Mouse (Mus musculus): ENCODE measurements around the gene Apc2.

Gene Apc2

GRCm38 (mm10) chr10:80262776-80263365, 32.9 kb upstream of the Apc2 start:
- DNase-seq (ENCODE audit: low read depth, low spot score): no peak

- peak; percentile 99 for DNase-seq (ENCODE audit: low read depth, low spot score)
These were observed 31.2 kb upstream of the Apc2 start for GRCm38 (mm10) chr10:80264341-80265148.

DNA sequence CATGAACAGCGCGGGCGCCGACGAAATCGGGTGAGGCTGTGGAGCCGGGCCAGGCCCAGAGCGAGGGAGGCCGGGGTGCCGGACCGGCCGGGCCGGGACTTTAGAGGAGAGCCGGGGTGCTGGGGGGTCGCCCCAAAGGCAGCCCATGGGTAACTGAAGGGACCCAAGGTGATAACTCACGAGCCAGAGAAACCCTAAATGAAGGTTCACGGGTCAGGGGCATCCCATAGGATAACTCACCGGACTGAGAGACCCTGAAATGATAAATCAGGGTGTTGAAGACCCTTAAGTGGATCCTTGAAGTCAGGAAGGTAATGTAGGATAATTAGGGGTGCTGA, 30.7 kb upstream of the Apc2 start:
- no peak for DNase-seq (ENCODE audit: low read depth, low spot score)

DNA sequence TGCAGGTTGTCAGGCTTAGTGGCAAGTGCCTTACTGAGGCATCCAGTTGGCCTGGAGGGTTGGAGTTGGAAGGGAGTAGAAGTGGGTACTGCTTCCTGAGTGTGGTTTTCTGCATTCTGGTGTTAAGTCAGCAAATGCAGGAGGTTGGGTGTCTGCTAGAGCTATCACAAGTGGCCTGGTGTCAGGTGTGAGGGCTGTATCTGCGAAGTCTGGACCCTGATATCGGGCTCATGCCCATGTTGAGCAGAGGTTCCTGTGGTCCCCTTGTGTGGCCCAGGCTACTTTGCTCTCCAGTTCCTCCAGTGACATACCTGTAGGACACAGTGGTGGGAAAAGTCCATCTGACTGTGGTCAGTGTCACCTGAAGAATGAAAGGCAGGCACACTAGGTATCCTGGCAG, 25.7 kb upstream of the Apc2 start:
- no peak for DNase-seq (ENCODE audit: low read depth, low spot score)

DNA sequence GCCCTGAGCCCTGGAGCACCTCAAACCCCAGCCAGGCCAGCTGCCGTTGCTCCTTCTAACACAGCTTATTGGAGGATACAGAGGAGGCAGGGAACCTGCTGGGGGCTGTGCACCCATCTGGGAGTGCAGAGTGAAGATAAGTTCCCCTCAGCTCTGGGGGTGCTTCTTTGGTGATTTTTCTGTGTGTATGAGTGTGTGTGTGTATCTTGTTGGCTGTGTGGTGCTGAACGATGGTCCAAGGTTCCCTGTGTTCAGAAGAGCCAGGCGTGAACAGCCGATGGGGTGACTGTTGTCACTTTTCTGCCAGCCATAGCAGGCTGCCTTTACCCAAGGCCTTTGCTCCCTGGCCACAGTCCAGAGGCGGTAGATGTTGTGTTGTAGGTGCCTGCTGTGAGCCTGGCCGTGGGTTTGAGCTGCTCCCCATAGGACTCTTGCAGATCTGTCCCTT, 25.0 kb upstream of the Apc2 start:
- DNase-seq (ENCODE audit: low read depth, low spot score): no peak

DNA sequence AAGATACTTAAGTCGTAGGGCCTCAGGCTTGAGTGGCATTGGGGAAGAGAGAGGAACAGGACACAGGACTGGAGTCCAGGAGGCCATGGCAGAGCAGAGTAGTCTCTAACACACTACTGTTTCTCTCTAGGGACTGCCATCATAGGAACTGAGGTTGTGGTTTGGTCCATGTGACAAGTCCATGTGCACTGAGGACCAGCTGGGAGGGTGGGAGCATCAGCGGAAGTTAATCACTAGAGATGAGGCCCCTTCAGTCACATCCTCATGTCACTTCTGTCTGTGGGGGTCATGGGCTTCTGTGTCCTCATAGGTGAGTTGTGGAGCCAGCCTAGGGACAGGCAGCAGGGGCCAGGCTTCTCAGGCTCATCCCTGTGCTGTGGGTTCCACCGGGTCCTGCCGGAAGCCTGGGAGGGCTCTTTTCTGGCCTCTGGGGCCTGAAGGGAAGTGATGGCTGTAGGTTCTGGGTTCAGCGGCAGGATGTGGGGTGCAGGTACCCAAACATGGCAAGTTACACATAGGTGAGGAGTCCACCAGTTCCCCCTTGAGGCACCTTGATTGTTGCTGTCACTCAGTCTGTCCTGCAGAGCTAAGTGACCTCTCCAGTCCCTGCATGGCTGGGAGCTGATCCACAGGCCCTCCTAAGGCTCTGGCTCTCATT, 24.5 kb upstream of the Apc2 start:
- DNase-seq (ENCODE audit: low read depth, low spot score): peak; percentile 34

DNA sequence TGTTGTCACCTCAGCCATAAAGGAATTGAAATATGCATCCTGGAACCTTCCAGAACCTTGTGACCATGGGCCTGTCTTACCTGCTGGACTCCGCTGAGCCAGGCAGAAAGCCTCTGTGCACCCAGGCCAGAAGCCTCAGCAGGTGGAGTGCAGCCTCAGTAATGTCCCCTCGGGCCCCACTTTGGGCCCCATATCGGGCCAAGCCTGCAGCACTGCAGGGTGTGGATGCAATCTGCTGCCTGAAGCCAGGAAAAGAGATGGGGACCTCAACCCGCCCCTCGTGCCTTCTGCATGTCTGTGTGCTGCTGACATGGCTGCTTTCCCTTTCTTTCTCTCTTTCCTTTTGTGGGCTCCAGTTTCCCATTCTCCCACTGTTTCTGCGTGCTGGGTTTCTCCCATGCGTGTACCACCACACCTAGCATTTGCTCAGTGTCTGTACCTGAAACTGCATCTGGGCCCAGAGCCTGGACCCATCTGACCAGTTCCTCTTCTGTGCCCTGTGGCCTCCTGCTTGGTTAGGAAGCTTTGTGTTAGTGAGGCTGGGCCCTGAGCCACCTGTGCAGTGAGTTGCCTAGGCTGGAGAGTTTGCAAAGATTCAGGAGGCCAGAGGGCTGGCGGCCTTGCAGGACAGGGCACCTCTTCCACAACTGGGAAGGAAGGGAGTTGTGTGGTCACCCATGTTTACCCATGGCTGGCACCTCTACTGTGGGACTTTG, 23.7 kb upstream of the Apc2 start:
- DNase-seq (ENCODE audit: low read depth, low spot score): no peak

DNA sequence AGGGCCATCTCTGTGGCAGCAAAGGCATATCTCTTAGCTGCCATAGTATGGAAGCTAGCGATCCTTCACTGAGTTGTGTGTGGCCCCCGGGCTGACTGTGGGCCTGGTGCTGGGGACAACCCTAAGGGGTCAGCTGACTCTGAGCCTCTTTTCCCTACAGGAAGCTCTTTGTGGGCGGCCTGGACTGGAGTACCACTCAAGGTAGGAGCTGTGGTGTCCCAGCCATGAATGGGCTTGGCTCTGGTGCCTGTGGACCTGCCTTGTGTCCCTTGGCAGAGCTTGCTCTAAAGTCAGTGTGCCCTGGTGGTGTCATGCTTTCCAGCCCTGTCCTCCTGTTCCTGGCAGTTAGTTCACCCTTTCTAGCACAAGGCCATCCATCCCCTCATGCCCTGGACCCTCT, 21.9 kb upstream of the Apc2 start:
- no peak for DNase-seq (ENCODE audit: low read depth, low spot score)

GRCm38 (mm10) chr10:80276238-80276637, 19.5 kb upstream of the Apc2 start:
- DNase-seq (ENCODE audit: low read depth, low spot score): no peak

DNA sequence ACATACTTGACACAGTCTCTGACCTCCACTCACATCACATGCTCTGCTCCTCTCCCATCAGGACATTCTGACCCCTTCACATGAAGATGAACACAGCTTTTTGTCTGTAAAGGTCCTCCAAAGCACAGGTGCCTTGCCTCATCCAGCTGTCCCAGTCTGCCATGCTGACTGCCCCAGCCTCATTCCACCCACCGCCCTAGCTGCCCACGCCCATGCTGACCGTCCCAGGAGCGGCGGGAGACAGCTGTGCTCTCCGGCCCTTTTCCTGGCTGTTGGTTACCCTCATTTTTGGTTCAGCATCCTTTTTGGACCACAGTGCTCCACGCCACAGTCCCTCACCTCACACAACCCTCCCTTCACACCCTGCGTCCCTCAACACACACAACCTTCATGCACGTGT, 17.4 kb upstream of the Apc2 start:
- no peak for DNase-seq (ENCODE audit: low read depth, low spot score)

- no peak for DNase-seq (ENCODE audit: low read depth, low spot score)
These were observed 16.5 kb upstream of the Apc2 start for GRCm38 (mm10) chr10:80279273-80279672.

GRCm38 (mm10) chr10:80281304-80281703, 14.5 kb upstream of the Apc2 start:
- DNase-seq (ENCODE audit: low read depth, low spot score): no peak

DNA sequence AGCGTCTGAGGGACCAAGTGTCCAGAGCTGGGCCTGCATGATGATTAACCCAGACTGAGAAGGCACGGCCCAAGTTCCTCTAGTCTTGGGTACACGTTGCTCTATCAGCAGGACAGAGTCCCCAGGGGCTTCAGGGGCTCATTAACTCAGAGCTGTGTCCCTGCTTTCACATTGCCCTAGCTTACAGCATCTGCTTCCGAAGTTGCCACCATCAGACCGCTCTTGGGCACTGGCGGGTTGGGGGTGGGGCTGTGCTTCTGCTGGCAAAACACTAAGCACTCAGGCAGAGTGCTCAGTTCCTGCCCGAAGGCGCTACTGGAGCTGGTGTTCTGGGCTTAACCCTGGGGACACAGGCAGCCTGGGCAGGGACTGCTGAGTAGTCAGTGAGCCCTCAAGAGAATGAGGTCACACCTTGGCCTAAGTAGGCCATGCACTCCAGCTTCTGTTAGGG, 13.8 kb upstream of the Apc2 start:
- no peak for DNase-seq (ENCODE audit: low read depth, low spot score)

GRCm38 (mm10) chr10:80282481-80283441, 13.0 kb upstream of the Apc2 start:
- DNase-seq (ENCODE audit: low read depth, low spot score): no peak

DNA sequence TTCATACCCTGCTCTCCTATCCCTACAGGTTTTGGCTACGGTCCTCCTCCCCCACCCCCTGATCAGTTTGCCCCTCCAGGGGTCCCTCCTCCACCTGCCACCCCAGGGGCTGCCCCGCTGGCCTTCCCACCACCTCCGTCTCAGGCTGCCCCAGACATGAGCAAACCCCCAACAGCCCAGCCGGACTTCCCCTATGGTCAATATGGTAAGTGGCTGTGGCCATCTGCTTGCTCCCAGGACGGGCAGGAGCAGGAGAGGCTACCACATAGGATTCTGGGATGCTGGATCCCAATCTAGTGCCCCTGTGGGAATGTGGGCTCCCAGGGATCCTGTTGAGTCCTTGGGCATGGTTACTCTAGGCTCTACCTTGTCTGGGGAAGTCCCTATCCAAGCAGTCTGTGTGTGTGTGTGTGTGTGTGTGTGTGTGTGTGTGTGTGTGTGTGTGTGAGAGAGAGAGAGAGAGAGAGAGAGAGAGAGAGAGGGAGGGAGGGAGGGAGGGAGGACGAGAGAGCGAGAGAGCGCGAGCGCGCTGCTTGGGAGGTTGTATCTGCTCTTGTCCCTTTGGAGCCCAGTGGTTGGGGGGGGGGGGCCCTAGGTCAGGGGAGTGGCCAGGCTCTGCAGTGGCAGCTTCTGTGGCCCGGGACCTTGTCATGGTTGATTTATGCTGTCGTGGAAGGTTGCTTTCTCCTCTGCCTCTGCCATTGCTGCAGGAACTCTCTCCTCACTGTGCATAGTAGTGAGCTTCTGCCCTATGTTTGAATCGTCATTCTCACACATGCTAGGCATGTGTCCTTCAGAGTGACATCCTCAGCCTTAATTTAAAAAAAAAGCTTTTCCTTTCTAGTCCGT, 10.3 kb upstream of the Apc2 start:
- DNase-seq (ENCODE audit: low read depth, low spot score): no peak

DNA sequence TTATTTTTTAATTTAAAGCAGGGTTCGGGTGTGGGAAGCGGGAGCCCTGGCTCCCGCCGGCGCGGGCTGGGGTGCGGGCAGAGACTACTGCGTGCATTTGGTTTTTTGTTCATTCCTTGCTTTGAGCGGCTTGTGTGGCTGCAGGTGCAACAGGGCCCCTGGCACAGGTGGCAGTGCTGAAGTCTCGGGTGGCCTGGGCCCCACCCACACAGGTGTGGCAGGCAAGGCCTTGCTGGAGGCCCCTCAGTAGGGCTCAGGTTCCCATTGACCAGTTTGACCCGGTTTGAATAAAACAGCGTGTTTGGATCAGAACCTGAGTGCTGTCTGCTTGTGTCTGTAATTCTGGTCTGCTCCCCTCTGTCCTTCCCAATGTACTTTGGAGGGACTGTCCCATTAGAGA, 7.7 kb upstream of the Apc2 start:
- DNase-seq (ENCODE audit: low read depth, low spot score): no peak

GRCm38 (mm10) chr10:80288657-80289056, 7.1 kb upstream of the Apc2 start:
- no peak for DNase-seq (ENCODE audit: low read depth, low spot score)

- peak; percentile 96 for DNase-seq (ENCODE audit: low read depth, low spot score)
These were observed 3.3 kb upstream of the Apc2 start, which contains the start of gene Rps15 for GRCm38 (mm10) chr10:80292251-80293146. Gene Rps15, plus strand, starts transcription at chr10:80292453.

- DNase-seq (ENCODE audit: low read depth, low spot score): peak; percentile 43
These were observed 2.5 kb upstream of the Apc2 start for GRCm38 (mm10) chr10:80293325-80293724.

All from CD4-positive helper T cell, adult 2 months (primary cell).